Mouse (Mus musculus) neural tube, embryonic 15.5 days (tissue): Measurements from ENCODE around the gene Tent4b. TPM values are rescaled to one million over a fixed set of nuclear protein-coding genes. Genes with fewer than 3 reads are reported as not detected.

ENCODE experiments used
- polyA plus RNA-seq: library from polyadenylated mRNA; unstranded; fragments of >200 nt; fragmentation: Nextera tagmentation; extraction: Ambion mirVana; gene quantifications from 2 replicates; pipeline ENCODE4 v1.2.1, GENCODE M21; 2015

Tent4b gene
- polyA plus RNA-seq, 1 experiment from 2014 or later = 9.7 TPM

Other genes starting within 250 kb of the Tent4b start
- gene Zfp423, start 239.6 kb upstream of the Tent4b start, polyA plus RNA-seq = 16.5 and 18.5 TPM in 2 replicates
- 39.3 and 41.1 TPM in 2 replicates for gene Cnep1r1, start 80.4 kb upstream of the Tent4b start, polyA plus RNA-seq
- gene Heatr3, start 61.4 kb upstream of the Tent4b start, polyA plus RNA-seq = 39.7 and 39.9 TPM in 2 replicates
- gene Adcy7, start 73.2 kb downstream of the Tent4b start, polyA plus RNA-seq = 6.0 and 10.7 TPM in 2 replicates
- gene Brd7, start 163.0 kb downstream of the Tent4b start, polyA plus RNA-seq = 56.5 and 64.3 TPM in 2 replicates